Mouse (Mus musculus): ENCODE data around the gene Id1.

Id1 gene

DNA sequence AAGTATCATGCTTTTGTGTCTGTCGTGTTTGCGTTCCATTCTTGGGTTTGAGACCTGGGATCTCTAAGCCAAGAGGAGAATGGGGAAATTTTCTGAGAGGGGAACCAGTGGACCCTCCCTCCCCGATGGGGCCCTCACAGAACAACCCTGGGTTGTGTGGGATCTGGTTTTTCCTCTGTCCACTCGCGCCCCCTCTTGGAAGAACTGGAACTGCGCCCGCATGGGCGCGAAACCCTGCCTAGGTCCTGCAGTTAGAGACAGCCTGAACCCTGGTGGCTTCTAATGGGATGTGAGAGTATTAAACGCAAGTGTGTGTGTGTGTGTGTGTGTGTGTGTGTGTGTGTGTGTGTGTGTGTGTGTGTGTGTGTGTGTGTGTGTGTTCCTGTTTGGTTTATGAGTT is 6.4 kb downstream of the Id1 start:
- DNase-seq (ENCODE audit: low spot score in 2 of 2): no peak

- no peak for DNase-seq (ENCODE audit: low spot score in 2 of 2)
Measured at GRCm38 (mm10) chr2:152753944-152754711, 18.1 kb downstream of the Id1 start, which contains the start of gene Cox4i2. Cox4i2 (plus strand) TSS chr2:152754173.

DNA sequence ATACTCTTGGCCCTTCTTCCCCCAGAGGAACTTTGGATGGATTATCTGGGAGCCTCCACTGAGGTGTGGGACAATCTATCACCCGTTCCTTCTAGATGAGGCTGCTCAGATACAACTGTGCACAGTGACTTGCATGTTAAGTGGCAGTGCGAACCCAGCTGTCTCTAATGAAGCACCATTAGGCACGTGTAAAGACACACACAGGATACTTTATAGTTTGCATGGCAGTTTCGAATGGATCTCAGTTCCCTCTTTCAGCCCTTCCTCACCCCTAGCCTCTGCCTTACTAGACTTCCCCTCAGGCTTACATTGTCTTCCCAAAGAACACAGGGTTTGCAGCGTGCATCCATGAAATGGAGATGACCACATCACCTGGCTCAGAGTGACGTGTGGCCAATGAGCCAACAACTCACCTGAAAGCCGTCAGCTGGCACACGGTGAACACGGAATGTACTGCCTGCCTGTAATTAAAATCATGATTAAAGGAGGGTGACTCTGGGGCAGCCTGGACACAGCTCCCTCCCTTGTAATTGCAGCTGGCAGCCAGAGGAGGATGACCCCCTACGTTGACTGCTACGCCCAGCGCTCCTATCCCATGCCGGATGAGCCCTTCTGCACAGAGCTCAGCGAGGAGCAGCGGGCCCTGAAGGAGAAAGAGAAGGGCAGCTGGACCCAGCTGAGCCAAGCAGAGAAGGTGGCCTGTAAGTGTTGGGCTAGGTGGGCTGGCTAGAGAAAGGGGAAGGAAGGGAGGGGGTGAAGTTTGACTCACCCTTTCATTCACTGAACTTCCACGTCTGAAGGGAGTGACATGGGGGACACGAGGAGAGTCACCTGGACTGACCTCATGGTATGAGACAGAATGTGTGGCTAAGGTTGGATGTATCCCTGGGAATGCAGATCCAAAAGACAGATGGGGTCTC is 20.7 kb downstream of the Id1 start:
- DNase-seq (ENCODE audit: low spot score in 2 of 2): no peak

- DNase-seq (ENCODE audit: low spot score in 2 of 2): no peak
Measured at GRCm38 (mm10) chr2:152757478-152757877, 21.4 kb downstream of the Id1 start.

- no peak for DNase-seq (ENCODE audit: low spot score in 2 of 2)
Measured at GRCm38 (mm10) chr2:152758351-152758750, 22.3 kb downstream of the Id1 start.

DNA sequence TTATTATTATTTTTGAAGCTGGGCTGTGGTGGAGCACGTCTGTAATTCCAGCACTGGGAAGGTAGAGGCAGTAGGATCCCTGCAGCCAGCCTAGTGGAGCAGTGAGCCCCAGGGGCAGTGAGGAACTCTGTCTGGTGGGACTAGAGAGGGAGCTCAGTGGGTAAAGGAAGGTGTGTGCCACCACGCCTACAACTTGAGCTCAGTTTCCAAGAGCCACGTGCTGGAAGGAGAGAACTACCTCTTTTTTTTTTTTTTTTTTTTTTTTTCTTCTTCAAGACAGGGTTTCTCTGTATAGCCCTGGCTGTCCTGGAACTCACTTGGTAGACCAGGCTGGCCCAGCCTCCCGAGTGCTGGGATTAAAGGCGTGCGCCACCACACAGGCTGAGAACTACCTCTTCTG is 27.3 kb downstream of the Id1 start:
- no peak for DNase-seq (ENCODE audit: low spot score in 2 of 2)

- no peak for DNase-seq (ENCODE audit: low spot score in 2 of 2)
Measured at GRCm38 (mm10) chr2:152764172-152765044, 28.4 kb downstream of the Id1 start.

GRCm38 (mm10) chr2:152765045-152765674 is 29.1 kb downstream of the Id1 start:
- DNase-seq (ENCODE audit: low spot score in 2 of 2): no peak

GRCm38 (mm10) chr2:152766387-152767123 is 30.5 kb downstream of the Id1 start:
- DNase-seq (ENCODE audit: low spot score in 2 of 2): peak; percentile 86 to 87

GRCm38 (mm10) chr2:152767618-152768271 is 31.7 kb downstream of the Id1 start:
- DNase-seq (ENCODE audit: low spot score in 2 of 2): no peak

- no peak for DNase-seq (ENCODE audit: low spot score in 2 of 2)
Measured at GRCm38 (mm10) chr2:152769677-152770076, 33.6 kb downstream of the Id1 start.

- no peak for DNase-seq (ENCODE audit: low spot score in 2 of 2)
Measured at GRCm38 (mm10) chr2:152771571-152771970, 35.5 kb downstream of the Id1 start.

DNA sequence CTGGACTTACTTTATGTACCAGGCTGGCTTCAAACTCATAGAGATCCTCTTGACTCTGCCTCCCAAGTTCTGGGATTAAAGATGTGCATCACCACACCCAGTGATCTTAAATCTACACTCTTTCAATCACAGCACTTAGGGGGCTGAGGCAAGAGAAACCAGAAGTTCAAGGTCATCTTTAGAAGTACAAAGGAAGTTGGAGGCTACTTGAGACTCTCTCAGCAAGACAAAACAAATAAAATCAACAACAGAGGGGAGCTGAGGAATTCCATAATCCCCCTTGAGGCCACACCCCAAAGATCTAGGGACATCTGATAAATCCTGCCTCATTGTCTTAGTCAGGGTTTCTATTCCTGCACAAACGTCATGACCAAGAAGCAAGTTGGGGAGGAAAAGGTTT is 36.2 kb downstream of the Id1 start:
- DNase-seq (ENCODE audit: low spot score in 2 of 2): no peak

- DNase-seq (ENCODE audit: low spot score in 2 of 2): no peak
Measured at GRCm38 (mm10) chr2:152775357-152775756, 39.3 kb downstream of the Id1 start.

- no peak for DNase-seq (ENCODE audit: low spot score in 2 of 2)
Measured at GRCm38 (mm10) chr2:152776019-152776418, 40.0 kb downstream of the Id1 start.

GRCm38 (mm10) chr2:152776435-152776834 is 40.4 kb downstream of the Id1 start:
- DNase-seq (ENCODE audit: low spot score in 2 of 2): peak; percentile 69 to 82

DNA sequence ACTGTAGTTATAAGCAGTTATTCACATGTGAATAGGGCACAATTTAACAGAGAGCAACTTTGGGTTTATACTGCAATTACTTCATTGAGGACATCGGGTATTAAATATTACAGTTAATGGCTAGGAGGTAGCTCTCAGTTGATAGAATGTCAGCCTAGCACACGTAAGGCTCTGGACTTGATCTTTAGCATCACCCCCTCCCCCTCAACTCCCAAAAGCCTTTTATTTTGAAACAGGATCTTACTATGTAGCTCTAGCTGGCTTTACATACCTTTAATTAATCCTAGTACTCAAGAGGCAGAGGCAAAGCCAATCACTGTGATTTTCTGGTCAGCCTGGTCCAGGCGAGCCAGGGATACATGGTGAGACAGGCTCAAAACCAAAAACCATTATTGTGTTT is 41.0 kb downstream of the Id1 start:
- no peak for DNase-seq (ENCODE audit: low spot score in 2 of 2)

GRCm38 (mm10) chr2:152780466-152780865 is 44.4 kb downstream of the Id1 start:
- DNase-seq (ENCODE audit: low spot score in 2 of 2): no peak

- no peak for DNase-seq (ENCODE audit: low spot score in 2 of 2)
Measured at GRCm38 (mm10) chr2:152781031-152781711, 45.1 kb downstream of the Id1 start.
